Mouse (Mus musculus): ENCODE data around the gene Pias1.

The Pias1 gene

GRCm38 (mm10) chr9:62857216-62857615, 130.5 kb downstream of the Pias1 start:
- no peak for DNase-seq (ENCODE audit: low spot score)

GRCm38 (mm10) chr9:62854483-62854882, 133.2 kb downstream of the Pias1 start:
- peak; percentile 70 for DNase-seq (ENCODE audit: low spot score)

- DNase-seq (ENCODE audit: low spot score) = no peak
These were observed 136.2 kb downstream of the Pias1 start for GRCm38 (mm10) chr9:62851571-62851970.

GRCm38 (mm10) chr9:62848641-62849040, 139.1 kb downstream of the Pias1 start:
- no peak for DNase-seq (ENCODE audit: low spot score)

- DNase-seq (ENCODE audit: low spot score) = peak; percentile 94
These were observed 140.0 kb downstream of the Pias1 start for GRCm38 (mm10) chr9:62847694-62848093.

- DNase-seq (ENCODE audit: low spot score) = no peak
These were observed 143.3 kb downstream of the Pias1 start for GRCm38 (mm10) chr9:62844461-62844860.

GRCm38 (mm10) chr9:62843356-62844024, 144.2 kb downstream of the Pias1 start:
- no peak for DNase-seq (ENCODE audit: low spot score)

- DNase-seq (ENCODE audit: low spot score) = no peak
These were observed 148.5 kb downstream of the Pias1 start for GRCm38 (mm10) chr9:62839172-62839770.

- DNase-seq (ENCODE audit: low spot score) = peak; percentile 72
These were observed 149.1 kb downstream of the Pias1 start, which contains the start of gene Cln6 for GRCm38 (mm10) chr9:62838506-62839171. Gene Cln6 (plus strand): TSS chr9:62838785.

GRCm38 (mm10) chr9:62838146-62838505, 149.6 kb downstream of the Pias1 start:
- no peak for DNase-seq (ENCODE audit: low spot score)

- no peak for DNase-seq (ENCODE audit: low spot score)
These were observed 150.1 kb downstream of the Pias1 start for GRCm38 (mm10) chr9:62837611-62838010.

- no peak for DNase-seq (ENCODE audit: low spot score)
These were observed 151.8 kb downstream of the Pias1 start for GRCm38 (mm10) chr9:62835705-62836446.

- no peak for DNase-seq (ENCODE audit: low spot score)
These were observed 152.8 kb downstream of the Pias1 start for GRCm38 (mm10) chr9:62834906-62835305.

- no peak for DNase-seq (ENCODE audit: low spot score)
These were observed 157.8 kb downstream of the Pias1 start for GRCm38 (mm10) chr9:62829877-62830276.

GRCm38 (mm10) chr9:62828662-62829086, 159.1 kb downstream of the Pias1 start:
- peak; percentile 97 for DNase-seq (ENCODE audit: low spot score)

All from testis, postnatal 10 days (tissue).